26 mouse cellular contexts compared by ENCODE assay signal in the genomic region with DNA sequence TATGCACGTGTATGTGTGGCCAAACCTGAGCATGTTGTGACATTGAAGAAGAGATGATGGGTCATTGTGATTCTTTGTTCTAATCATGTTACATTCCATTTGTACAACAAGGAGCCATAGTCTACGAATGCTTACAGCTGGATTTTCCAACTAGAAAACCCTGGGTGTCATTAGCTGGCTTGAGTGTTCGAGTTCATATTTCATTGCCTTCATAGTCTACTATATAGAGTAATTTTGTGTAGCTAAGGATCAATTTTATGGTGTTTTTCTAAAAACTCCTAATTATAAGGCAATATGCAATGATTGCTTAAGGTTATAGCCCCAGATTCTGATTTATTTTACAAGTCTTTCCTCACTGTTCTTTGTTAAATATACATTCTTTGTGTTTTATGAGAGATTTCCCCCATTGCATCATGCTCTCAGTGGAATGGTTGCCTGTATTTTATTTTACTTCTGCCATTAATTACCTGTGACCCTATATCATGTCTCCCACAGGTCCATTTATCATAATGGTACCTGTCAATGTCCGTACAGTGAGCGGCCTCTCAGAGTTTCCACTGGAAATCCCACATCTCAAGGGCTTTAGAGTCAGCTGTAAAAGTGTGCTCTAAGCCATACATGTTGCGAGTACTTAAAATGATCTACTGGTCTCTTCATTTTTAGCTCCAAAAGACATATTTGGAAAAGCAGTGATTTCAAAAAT.
"Had no signal": no experiment of that assay in that cellular context is flagged by ENCODE, and none has a peak within 500 bp of the region (broad histone marks: within the 10 kb centered on the region; RNA-seq: fewer than 3 reads in every experiment).

No protein-coding gene starts in this region.

- DNase-seq: gastrocnemius, postnatal 14 days; gastrocnemius, postnatal 36 days; heart, adult 11 months; heart, adult 2 months; heart, postnatal 14 days; heart, postnatal 36 days; kidney, adult 18-20 months; kidney, adult 8-10 months; kidney, postnatal 10 days; kidney, postnatal 25 days; kidney, postnatal 4 days; liver; liver, embryonic 13.5 days had no signal

- H3K27me3 ChIP-seq: heart, embryonic 13.5 days; heart, embryonic 15.5 days; hindbrain, embryonic 13.5 days; hindbrain, embryonic 15.5 days; intestine, embryonic 15.5 days; liver, embryonic 13.5 days; liver, embryonic 15.5 days had no signal

- H3K9me3 ChIP-seq: heart, embryonic 13.5 days; heart, embryonic 15.5 days; hindbrain, embryonic 13.5 days; hindbrain, embryonic 15.5 days; intestine, embryonic 15.5 days; liver, embryonic 13.5 days; liver, embryonic 15.5 days had no signal

- H3K4me2 ChIP-seq: heart, embryonic 11.5 days; heart, embryonic 13.5 days; heart, embryonic 15.5 days; hindbrain, embryonic 13.5 days; hindbrain, embryonic 15.5 days; intestine, embryonic 15.5 days; liver, embryonic 11.5 days; liver, embryonic 13.5 days; liver, embryonic 15.5 days had no signal

- H3K9ac ChIP-seq: heart, embryonic 13.5 days; heart, embryonic 15.5 days; hindbrain, embryonic 13.5 days; hindbrain, embryonic 15.5 days; intestine, embryonic 15.5 days; liver, embryonic 13.5 days; liver, embryonic 15.5 days had no signal

- H3K36me3 ChIP-seq: heart, embryonic 13.5 days; heart, embryonic 15.5 days; hindbrain, embryonic 13.5 days; hindbrain, embryonic 15.5 days; intestine, embryonic 15.5 days; liver, embryonic 13.5 days; liver, embryonic 15.5 days had no signal

- H3K4me3 ChIP-seq: heart, adult 2 months; heart, embryonic 13.5 days; heart, embryonic 15.5 days; hindbrain, embryonic 13.5 days; hindbrain, embryonic 15.5 days; intestine, embryonic 15.5 days; layer of hippocampus, adult 2 months; left cerebral cortex, adult 2 months; liver, embryonic 13.5 days; liver, embryonic 15.5 days had no signal

- H3K4me1 ChIP-seq: heart, embryonic 13.5 days; heart, embryonic 15.5 days; hindbrain, embryonic 13.5 days; hindbrain, embryonic 15.5 days; intestine, embryonic 15.5 days; liver, embryonic 13.5 days; liver, embryonic 15.5 days had no signal

- H3K27ac ChIP-seq: heart, adult 2 months; heart, embryonic 13.5 days; heart, embryonic 15.5 days; hindbrain, embryonic 13.5 days; hindbrain, embryonic 15.5 days; hindbrain, postnatal 0 days; intestine, embryonic 15.5 days; layer of hippocampus, adult 2 months; left cerebral cortex, adult 2 months; liver, embryonic 13.5 days; liver, embryonic 15.5 days had no signal

- ATAC-seq: hindbrain, postnatal 0 days; inflammation-experienced regulatory T-cells, adult 6 months; intestine, embryonic 15.5 days; intestine, postnatal 0 days had no signal
